Mouse (Mus musculus) heart, embryonic 13.5 days (tissue): Measurements from ENCODE around the gene Grin2b. TPM values are rescaled to one million over a fixed set of nuclear protein-coding genes. Genes with fewer than 3 reads are reported as not detected.

Source experiments
- ATAC-seq: fragments of 200-750 bp; cut with Nextera tagmentation; 2 replicates; pipeline ENCODE4 v1.8.0; 2017; ENCODE audit warnings: moderate TSS enrichment; ENCODE audit not compliant: insufficient number of reproducible peaks, low FRiP score, low TSS enrichment; ENCODE audit errors: extremely low read depth
- H3K27ac ChIP-seq: fragments of 300-500 bp; sonication (generic); replicated peaks from 2 replicates; pipeline ENCODE4 v1.5.1; 2015; ENCODE audit warnings: moderate library complexity, mild to moderate bottlenecking, inconsistent platforms
- H3K27me3 ChIP-seq: fragments of 300-500 bp; sonication (generic); replicated peaks from 2 replicates; pipeline ENCODE4 v1.6.1; 2015; ENCODE audit warnings: mild to moderate bottlenecking, inconsistent platforms
- H3K36me3 ChIP-seq: fragments of 300-500 bp; sonication (generic); 2 replicates; pipeline ENCODE4 v1.6.1; 2015; ENCODE audit warnings: mild to moderate bottlenecking, inconsistent platforms
- H3K4me1 ChIP-seq: fragments of 300-500 bp; sonication (generic); 2 replicates; pipeline ENCODE4 v1.6.1; 2015; ENCODE audit warnings: inconsistent platforms
- H3K4me2 ChIP-seq: fragments of 300-500 bp; sonication (generic); 2 replicates; pipeline ENCODE4 v1.6.1; 2015; ENCODE audit warnings: inconsistent platforms, mild to moderate bottlenecking, moderate library complexity
- H3K4me3 ChIP-seq: fragments of 300-500 bp; sonication (generic); 2 replicates; pipeline ENCODE4 v1.5.1; 2015; ENCODE audit warnings: moderate library complexity, mild to moderate bottlenecking, inconsistent platforms
- H3K9ac ChIP-seq: fragments of 300-500 bp; sonication (generic); 2 replicates; pipeline ENCODE4 v1.6.1; 2015; ENCODE audit warnings: inconsistent platforms, mild to moderate bottlenecking, moderate library complexity
- H3K9me3 ChIP-seq: fragments of 300-500 bp; sonication (generic); 2 replicates; pipeline ENCODE4 v1.6.1; 2016; ENCODE audit warnings: inconsistent platforms
- WGBS: fragments of 180-500 bp; shearing (Covaris S2); methylation state at CpG from one replicate; pipeline ENCODE4 v1.1.7; 2015; ENCODE audit warnings: mixed read lengths; 5-methylcytosine and 5-hydroxymethylcytosine counted together
- polyA plus RNA-seq: library from polyadenylated mRNA; unstranded; fragments of >200 nt; fragmentation: Nextera tagmentation; extraction: Ambion mirVana; gene quantifications from 2 replicates; pipeline ENCODE4 v1.2.1, GENCODE M21; 2015

Grin2b gene
- polyA plus RNA-seq, 1 experiment from 2014 or later = 0.05 TPM

- 78% methylated on average over 10 of the region's 10 CpGs for WGBS
- ATAC-seq = no peak
Measured at GRCm38 (mm10) chr6:135899225-135899624, 274.1 kb downstream of the Grin2b start.

GRCm38 (mm10) chr6:135894793-135895228 is 278.5 kb downstream of the Grin2b start:
- H3K9ac ChIP-seq = no peak overlapping the region
- no peaks in the 10 kb centered on the region for H3K36me3 ChIP-seq
- WGBS = 57% methylated on average over 1 of the region's 1 CpGs
- no peaks in the 10 kb centered on the region for H3K9me3 ChIP-seq
- no peaks in the 10 kb centered on the region for H3K27me3 ChIP-seq
- no peak overlapping the region for H3K4me2 ChIP-seq
- no peak overlapping the region for H3K27ac ChIP-seq
- H3K4me3 ChIP-seq = no peak overlapping the region
- no peak for ATAC-seq
- H3K4me1 ChIP-seq = peaks cover 5% of the 10 kb centered on the region; the same call in 1 of the 2 replicates

More at GRCm38 (mm10) chr6:135899225-135899624, 274.1 kb downstream of the Grin2b start:
- H3K27ac ChIP-seq = no peak overlapping the region
- no peak overlapping the region for H3K9ac ChIP-seq
- peaks cover 9% of the 10 kb centered on the region; the same call in 1 of the 2 replicates for H3K27me3 ChIP-seq
- no peak overlapping the region for H3K4me2 ChIP-seq
- no peak overlapping the region for H3K4me3 ChIP-seq
- H3K4me1 ChIP-seq = no peaks in the 10 kb centered on the region
- H3K9me3 ChIP-seq = no peaks in the 10 kb centered on the region
- H3K36me3 ChIP-seq = no peaks in the 10 kb centered on the region

GRCm38 (mm10) chr6:135882611-135883010 is 290.7 kb downstream of the Grin2b start:
- 0 out of 2 replicates have a peak, but pooled peaks cover 3% of the 10 kb centered on the region for H3K4me1 ChIP-seq
- ATAC-seq = no peak
- H3K9me3 ChIP-seq = no peaks in the 10 kb centered on the region
- H3K4me3 ChIP-seq = no peak overlapping the region
- no peak overlapping the region for H3K9ac ChIP-seq
- 56% methylated on average over 5 of the region's 5 CpGs for WGBS
- H3K27me3 ChIP-seq = no peaks in the 10 kb centered on the region
- H3K4me2 ChIP-seq = no peak overlapping the region
- no peak overlapping the region for H3K27ac ChIP-seq
- H3K36me3 ChIP-seq = no peaks in the 10 kb centered on the region

- no peak overlapping the region for H3K4me2 ChIP-seq
- 54% methylated on average over 8 of the region's 8 CpGs for WGBS
- no peak overlapping the region for H3K9ac ChIP-seq
- no peaks in the 10 kb centered on the region for H3K9me3 ChIP-seq
- H3K27me3 ChIP-seq = no peaks in the 10 kb centered on the region
- no peak overlapping the region for H3K4me3 ChIP-seq
- no peak overlapping the region for H3K27ac ChIP-seq
- no peaks in the 10 kb centered on the region for H3K36me3 ChIP-seq
- no peaks in the 10 kb centered on the region for H3K4me1 ChIP-seq
- no peak for ATAC-seq
Measured at GRCm38 (mm10) chr6:135876163-135876726, 297.1 kb downstream of the Grin2b start.

GRCm38 (mm10) chr6:135874626-135875025 is 298.7 kb downstream of the Grin2b start:
- H3K27me3 ChIP-seq = no peaks in the 10 kb centered on the region
- H3K36me3 ChIP-seq = no peaks in the 10 kb centered on the region
- no peak for ATAC-seq
- no peak overlapping the region for H3K4me2 ChIP-seq
- no peak overlapping the region for H3K9ac ChIP-seq
- no peak overlapping the region for H3K27ac ChIP-seq
- no peaks in the 10 kb centered on the region for H3K4me1 ChIP-seq
- no peak overlapping the region for H3K4me3 ChIP-seq
- H3K9me3 ChIP-seq = no peaks in the 10 kb centered on the region

GRCm38 (mm10) chr6:135865832-135866231 is 307.5 kb downstream of the Grin2b start:
- no peak overlapping the region for H3K4me3 ChIP-seq
- no peaks in the 10 kb centered on the region for H3K9me3 ChIP-seq
- H3K9ac ChIP-seq = no peak overlapping the region
- H3K4me1 ChIP-seq = no peaks in the 10 kb centered on the region
- ATAC-seq = no peak
- no peak overlapping the region for H3K4me2 ChIP-seq
- no peaks in the 10 kb centered on the region for H3K36me3 ChIP-seq
- H3K27me3 ChIP-seq = no peaks in the 10 kb centered on the region; the same call in 1 of the 2 replicates
- no peak overlapping the region for H3K27ac ChIP-seq
- 79% methylated on average over 7 of the region's 7 CpGs for WGBS

- Histone ChIP-seq H3K4me1 (no peaks in the 10 kb centered on the region), H3K27me3 (no peaks in the 10 kb centered on the region; the same call in 1 of the 2 replicates), H3K9me3 (no peaks in the 10 kb centered on the region), H3K36me3 (no peaks in the 10 kb centered on the region), H3K9ac (no peak overlapping the region), H3K27ac (no peak overlapping the region), H3K4me2 (no peak overlapping the region), H3K4me3 (no peak overlapping the region)
- 73% methylated on average over 5 of the region's 5 CpGs for WGBS
- ATAC-seq = no peak
Measured at GRCm38 (mm10) chr6:135863965-135864364, 309.3 kb downstream of the Grin2b start.

GRCm38 (mm10) chr6:135859502-135859901 is 313.8 kb downstream of the Grin2b start:
- H3K4me1 ChIP-seq = no peaks in the 10 kb centered on the region
- ATAC-seq = no peak

GRCm38 (mm10) chr6:135854173-135854591 is 319.1 kb downstream of the Grin2b start:
- Histone ChIP-seq H3K27ac (no peak overlapping the region), H3K4me3 (no peak overlapping the region), H3K9me3 (no peaks in the 10 kb centered on the region), H3K27me3 (no peaks in the 10 kb centered on the region), H3K4me2 (no peak overlapping the region), H3K36me3 (no peaks in the 10 kb centered on the region), H3K9ac (no peak overlapping the region), H3K4me1 (no peaks in the 10 kb centered on the region)
- no peak for ATAC-seq
- WGBS = 79% methylated on average over 8 of the region's 8 CpGs

More at GRCm38 (mm10) chr6:135859502-135859901, 313.8 kb downstream of the Grin2b start:
- H3K27me3 ChIP-seq = no peaks in the 10 kb centered on the region; the same call in 1 of the 2 replicates
- no peaks in the 10 kb centered on the region for H3K9me3 ChIP-seq
- no peak overlapping the region for H3K9ac ChIP-seq
- H3K4me2 ChIP-seq = no peak overlapping the region
- H3K4me3 ChIP-seq = no peak overlapping the region
- 46% methylated on average over 8 of the region's 8 CpGs for WGBS
- H3K36me3 ChIP-seq = no peaks in the 10 kb centered on the region
- no peak overlapping the region for H3K27ac ChIP-seq

- Histone ChIP-seq H3K9me3 (no peaks in the 10 kb centered on the region), H3K9ac (no peak overlapping the region), H3K27me3 (no peaks in the 10 kb centered on the region), H3K36me3 (no peaks in the 10 kb centered on the region), H3K4me3 (no peak overlapping the region), H3K27ac (no peak overlapping the region), H3K4me1 (no peaks in the 10 kb centered on the region), H3K4me2 (no peak overlapping the region)
- ATAC-seq = no peak
- 72% methylated on average over 3 of the region's 3 CpGs for WGBS
Measured at GRCm38 (mm10) chr6:135843755-135844154, 329.6 kb downstream of the Grin2b start.

- Histone ChIP-seq H3K36me3 (no peaks in the 10 kb centered on the region), H3K4me2 (no peak overlapping the region), H3K27me3 (no peaks in the 10 kb centered on the region), H3K9me3 (no peaks in the 10 kb centered on the region), H3K27ac (no peak overlapping the region), H3K4me3 (no peak overlapping the region), H3K9ac (no peak overlapping the region), H3K4me1 (no peaks in the 10 kb centered on the region)
- ATAC-seq = no peak
- WGBS = 82% methylated on average over 4 of the region's 4 CpGs
Measured at GRCm38 (mm10) chr6:135836353-135836752, 337.0 kb downstream of the Grin2b start.

GRCm38 (mm10) chr6:135833542-135833941 is 339.8 kb downstream of the Grin2b start:
- H3K36me3 ChIP-seq = no peaks in the 10 kb centered on the region
- H3K9ac ChIP-seq = no peak overlapping the region
- no peaks in the 10 kb centered on the region for H3K4me1 ChIP-seq
- H3K27ac ChIP-seq = no peak overlapping the region
- no peaks in the 10 kb centered on the region for H3K27me3 ChIP-seq
- H3K4me3 ChIP-seq = no peak overlapping the region
- 66% methylated on average over 5 of the region's 5 CpGs for WGBS
- no peaks in the 10 kb centered on the region for H3K9me3 ChIP-seq
- no peak overlapping the region for H3K4me2 ChIP-seq
- ATAC-seq = no peak
